Mouse (Mus musculus) brain, embryonic 18.5 days (tissue): ENCODE data around the gene Cnst.
A peak's percentile ranks its signal among the peaks of the same experiment; 100 is the strongest.

Source experiments
- DNase-seq: peaks from one replicate; pipeline ENCODE4 v3.0.0-alpha.2; 2012; ENCODE audit warnings: low read depth, low spot score

Gene Cnst

GRCm38 (mm10) chr1:179545768-179546550 lies at the start of gene Cnst, which contains the start of gene Tfb2m:
Gene Cnst (plus strand): TSS chr1:179546370.
Gene Tfb2m (minus strand): TSS chr1:179546267.
- peak; percentile 95 for DNase-seq

DNA sequence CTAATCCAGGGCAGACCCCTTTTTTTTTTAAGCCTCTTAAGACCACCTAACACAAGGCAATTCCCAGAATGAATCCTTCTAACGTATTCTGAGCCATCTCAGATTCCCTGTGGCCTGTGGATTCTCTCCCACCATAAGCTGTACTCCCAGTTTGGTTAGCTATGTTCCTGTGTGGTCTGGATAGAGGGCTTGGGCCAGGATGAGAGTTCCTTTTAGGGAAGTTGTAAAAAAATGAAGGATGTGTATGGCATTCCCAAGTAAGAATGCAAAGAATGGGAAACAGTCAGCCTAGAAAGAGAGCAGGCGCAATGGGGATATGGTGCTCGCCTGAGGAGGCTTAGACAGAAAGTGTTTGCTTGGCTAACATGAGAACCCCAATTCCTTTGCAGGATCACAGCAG lies 46.9 kb upstream of the Cnst start:
- DNase-seq = no peak

DNA sequence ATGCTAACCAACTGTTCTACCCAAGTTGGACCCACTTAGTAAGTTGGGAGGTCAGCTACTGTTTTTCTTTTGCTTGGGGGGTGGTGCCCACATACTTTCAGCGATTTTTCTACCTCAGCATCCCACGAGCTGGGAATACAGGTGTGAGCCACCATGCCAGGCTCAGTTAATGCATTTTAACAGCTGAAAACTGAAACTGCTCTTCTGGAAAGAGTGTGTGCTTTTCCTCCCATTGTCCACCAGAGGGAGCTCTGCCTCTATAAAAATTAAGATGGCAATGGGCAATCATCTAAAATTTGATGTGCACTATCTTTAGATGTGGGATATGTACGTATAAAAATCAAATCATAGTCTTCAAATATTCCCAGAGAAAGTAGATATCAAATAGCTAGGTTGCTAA lies 43.6 kb upstream of the Cnst start:
- no peak for DNase-seq

DNA sequence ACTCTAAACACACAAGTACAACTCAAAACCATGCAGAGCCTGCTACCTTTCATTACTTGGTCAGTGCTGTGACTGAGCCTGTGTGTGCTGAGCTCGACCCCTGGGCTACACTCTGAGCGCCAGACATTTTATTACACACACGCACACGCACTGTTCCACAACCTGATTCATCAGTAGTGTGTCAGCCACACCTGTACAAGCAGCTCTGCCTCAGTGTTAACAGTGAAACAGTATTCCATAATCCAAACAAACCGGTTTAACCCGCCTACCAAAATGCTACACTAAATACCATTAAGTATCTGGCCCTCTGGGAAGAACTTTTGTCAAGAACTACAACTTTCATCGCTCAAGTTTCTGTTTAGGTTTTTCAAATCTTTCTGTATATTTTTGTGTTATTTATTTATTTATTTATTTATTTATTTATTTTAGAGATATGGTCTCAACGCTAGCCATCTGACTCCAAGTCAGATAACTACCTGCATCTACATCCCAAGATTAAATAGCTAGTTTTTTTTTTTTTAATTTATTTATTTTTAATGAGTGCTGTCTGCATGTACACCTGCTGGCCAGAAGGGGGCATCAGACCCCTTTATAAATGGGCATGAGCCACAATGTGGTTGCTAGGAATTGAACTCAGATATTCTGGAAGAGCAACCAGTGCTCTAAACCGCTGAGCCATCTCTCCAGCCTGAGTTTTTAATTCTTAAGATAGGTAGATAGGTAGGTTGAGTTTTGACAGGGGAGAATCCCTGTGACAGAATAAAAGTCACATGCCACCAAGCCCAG lies 39.4 kb upstream of the Cnst start:
- no peak for DNase-seq

DNA sequence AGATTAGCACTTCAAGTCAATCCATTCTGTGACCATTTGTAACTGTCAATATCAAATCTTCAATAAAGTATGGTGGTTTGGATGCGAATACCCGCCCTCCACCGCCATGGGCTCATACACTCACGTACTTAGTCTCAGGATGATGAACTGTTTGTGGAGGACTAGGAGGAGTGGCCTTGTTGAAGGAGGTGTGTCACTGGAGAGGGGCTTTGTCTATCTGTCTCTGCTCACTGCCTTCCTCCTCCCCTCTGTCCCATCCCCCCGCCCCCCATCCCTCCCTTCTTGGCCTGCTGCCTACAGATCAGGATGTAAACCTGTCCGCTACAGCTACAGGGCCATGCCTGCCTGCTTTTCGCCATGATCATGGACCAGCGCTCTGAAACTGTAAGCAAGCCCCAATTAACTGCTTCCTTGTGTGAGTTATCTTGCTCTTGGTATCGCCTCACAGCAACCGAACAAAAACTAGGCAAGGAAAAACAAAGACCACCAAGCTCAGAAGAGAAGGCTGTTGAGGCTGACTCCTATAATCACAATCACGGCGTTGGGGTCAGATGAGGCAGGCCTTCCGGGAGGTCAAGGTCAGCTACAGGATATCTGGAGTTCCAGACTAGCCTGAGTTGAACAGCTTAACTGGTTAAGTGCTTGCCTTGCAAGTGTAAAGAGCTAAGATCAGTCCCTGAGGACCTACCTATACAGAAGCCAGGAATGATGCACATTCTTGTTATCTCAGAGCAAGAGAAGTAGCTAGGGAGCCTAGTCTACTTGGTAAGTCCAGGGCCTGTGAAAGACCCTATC lies 35.4 kb upstream of the Cnst start:
- DNase-seq = no peak

DNA sequence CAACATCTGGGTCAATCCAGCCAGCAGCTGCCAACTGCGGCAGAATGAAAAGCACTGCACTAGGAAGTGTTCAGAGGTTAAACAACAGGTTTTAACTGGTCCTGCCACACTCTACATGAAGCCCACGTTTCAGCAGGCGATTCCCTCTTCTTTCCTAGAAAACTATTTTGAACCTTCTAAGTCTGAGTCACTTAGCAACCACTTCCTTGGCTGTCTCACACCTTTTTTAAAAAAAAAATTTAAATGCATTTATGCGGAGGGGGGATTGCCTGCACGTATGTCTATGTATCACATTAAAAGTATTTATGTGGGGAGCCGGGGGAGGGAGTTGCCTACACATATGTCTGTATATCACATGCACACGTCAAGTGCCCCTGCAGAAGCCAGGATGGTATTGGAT lies 34.3 kb upstream of the Cnst start:
- DNase-seq = no peak

GRCm38 (mm10) chr1:179516941-179517712 lies 29.0 kb upstream of the Cnst start:
- DNase-seq = no peak

DNA sequence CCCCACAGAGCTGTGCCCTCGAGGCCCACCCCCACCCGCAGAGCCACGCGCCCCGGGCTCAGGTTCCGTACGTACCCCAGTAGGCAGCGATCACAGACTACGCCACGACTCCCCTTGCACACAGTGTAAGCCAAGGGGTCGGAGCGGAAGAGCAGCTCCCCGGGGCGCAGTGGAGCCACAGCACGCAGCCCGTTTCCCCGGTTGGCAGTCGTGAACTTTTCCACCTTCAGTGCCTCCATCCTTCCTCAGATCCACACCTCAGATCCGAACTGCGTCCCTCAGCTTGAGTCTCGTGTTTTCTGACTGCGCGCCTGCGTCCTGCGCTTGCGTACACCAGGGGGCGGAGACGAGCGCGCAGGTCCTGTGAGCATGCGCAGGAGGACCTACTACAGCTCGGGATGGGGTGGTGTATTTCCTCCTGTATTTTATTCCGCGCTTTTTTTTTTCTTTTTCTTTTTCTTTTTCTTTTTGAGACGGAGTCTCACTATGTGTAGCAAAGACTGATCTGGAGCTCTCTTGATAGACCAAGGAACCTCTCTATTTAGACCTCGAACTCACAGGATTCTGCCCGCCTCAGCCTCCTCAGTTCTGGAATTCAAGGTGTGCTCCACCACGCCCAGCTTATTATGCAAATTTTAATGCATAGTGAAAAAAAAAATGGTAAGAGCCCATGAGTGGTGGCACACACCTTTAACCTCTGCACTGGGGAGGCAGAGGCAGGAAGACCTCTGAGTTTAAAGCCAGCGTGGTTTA lies 28.3 kb upstream of the Cnst start, which contains the start of gene Smyd3:
TSS of gene Smyd3 (minus strand) at position 329 of the 753 bp plus-strand sequence.
- peak; percentile 67 for DNase-seq

GRCm38 (mm10) chr1:179519901-179520300 lies 26.3 kb upstream of the Cnst start:
- no peak for DNase-seq

GRCm38 (mm10) chr1:179539054-179539453 lies 7.1 kb upstream of the Cnst start:
- DNase-seq = no peak

DNA sequence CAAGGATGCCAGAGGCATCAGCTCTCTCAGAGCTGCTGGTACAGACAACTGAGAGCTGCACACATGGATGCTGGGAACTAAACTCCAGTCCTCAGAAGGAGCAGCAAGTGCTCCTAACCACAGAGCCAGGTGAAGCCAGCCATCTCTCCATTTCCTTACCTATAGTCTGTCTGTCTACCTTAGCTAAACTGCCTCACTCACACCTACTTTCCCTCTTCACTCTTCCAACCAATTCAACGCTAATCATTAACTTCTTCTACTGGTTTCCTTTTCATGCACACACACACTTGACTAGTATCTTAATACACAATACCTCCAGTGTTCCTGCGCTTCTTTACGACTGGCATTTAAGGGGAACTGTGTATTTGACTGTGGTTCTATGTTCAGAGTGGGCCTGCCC lies 6.3 kb upstream of the Cnst start:
- DNase-seq = no peak

GRCm38 (mm10) chr1:179541502-179541901 lies 4.7 kb upstream of the Cnst start:
- DNase-seq = no peak

DNA sequence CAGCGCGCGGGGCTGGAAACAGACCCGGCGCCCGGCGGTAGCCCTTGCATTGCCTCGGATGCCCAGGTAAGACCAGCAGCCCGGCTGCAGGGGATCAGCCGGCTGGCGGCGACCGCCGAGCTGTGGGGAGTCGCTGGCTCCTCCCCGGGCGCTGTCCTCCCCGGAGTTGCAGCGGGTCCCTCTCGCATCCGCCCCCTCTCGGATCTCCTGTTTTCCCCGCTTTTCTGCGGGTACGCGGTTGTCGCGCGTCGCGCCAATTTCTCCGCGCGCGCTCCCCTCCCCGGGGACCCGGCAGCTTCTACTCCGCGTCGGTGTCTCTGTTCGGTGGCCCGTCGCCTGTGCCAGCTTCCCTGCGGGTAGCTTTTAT lies 364 bp downstream of the Cnst start:
- DNase-seq = peak; percentile 12

DNA sequence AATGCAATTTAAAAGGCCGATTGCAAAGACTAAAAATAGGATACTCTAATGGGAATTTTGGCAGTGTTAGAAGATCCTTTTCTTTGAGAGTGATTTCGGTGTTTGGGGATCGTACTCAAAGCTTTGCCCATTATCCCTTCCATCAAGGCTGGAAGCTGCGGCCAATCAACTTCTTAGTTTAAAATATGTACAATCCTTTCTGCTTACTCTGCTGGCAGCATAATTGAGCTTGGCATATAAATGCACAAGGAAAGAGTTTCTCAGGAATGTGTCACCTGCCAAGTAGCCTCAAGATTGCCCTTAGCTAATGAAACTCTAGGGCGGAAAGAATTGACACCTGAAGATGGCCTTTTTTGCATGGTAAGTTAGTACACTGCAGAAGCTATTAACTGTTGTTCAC lies 1.0 kb downstream of the Cnst start:
- DNase-seq = no peak

GRCm38 (mm10) chr1:179548220-179548619 lies 2.0 kb downstream of the Cnst start:
- DNase-seq = no peak

DNA sequence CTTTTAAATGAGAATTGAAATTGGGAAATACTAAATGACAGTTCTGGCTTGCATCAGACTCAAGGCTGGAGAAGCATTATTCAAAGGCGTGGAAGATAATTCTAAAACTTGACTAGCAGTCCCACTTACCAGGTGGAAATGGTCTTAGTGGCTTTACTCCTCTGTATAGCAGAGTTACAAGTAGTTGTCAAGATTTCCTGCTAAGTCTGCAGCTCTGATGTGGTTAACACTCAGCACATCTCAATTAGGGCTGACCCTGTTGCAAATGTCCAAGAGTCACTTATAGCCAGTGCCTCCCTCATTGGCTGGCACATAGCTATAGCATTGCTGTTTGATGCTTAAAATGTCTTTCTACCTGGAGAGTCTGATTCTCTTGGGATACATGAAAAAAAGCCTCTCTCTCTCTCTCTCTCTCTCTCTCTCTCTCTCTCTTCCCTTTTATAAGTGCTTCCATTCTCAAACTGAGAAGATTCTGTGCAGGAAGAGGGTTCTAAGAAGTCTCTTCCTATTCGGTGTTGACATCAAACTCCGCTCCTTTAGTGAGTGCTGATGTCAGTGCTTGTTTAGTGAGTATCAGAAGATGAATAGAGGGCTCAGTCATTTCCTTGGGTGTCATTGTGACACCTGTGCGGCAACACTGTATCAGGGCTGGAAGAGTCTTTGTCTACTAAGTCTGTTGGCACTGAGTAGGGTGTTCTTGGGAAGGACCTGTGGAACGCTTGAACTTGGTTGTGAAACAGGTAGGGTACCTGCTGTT lies 3.0 kb downstream of the Cnst start:
- DNase-seq = no peak

GRCm38 (mm10) chr1:179551336-179551735 lies 5.2 kb downstream of the Cnst start:
- no peak for DNase-seq

DNA sequence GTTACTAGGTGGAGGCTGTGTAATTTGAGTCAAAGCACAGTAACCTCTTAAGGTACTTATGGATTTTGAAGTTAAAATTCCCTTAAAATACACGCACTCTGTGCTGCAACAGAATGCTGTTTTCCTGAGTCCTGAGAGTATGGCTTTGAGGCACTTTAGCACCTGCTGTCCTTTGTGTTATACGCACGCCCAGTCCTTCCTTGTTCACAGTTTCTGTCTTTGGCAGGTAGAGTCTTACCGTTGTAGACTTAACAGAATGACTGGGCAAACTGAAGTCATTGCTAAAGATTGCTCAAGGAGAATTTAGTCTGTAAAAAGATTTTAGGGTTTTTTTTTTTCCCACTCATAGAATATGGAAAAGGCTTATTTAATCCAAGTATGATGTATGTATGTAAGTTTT lies 5.8 kb downstream of the Cnst start:
- no peak for DNase-seq

DNA sequence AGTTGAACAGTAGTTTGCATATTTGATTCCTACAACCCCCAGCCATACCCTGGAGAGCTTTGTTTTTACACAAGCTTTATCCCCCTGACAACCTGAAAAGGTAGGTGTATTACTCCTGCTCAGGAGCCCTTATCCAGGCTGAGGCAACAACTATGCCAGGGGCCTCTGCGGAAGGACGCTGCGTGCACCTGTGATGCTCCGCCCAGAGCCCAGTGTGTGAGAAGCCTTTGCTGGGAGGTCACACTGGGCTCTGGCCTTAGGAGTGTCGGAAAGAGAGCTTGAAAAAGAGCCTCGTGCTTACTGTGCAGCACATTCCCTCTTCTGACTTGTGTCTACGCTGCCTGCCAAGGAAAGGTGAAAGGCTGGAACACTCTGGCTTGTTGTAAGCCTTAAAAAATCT lies 6.6 kb downstream of the Cnst start:
- DNase-seq = no peak
